Mouse (Mus musculus) urinary bladder, postnatal 36 days (tissue): Measurements from ENCODE around the gene Hsd11b2.
A peak's percentile ranks its signal among the peaks of the same experiment; 100 is the strongest.
"Not testable (repeated sequence)": the region's sequence is repeated elsewhere in the genome, so short reads cannot be mapped to it uniquely, and the experiment has no call there.

Source experiments
- DNase-seq, 2 experiments: peaks; one replicate each; pipeline ENCODE4 v3.0.0; 2022; ENCODE audit warnings: low spot score in 2 of 2, mixed read lengths in 1 of 2

Gene Hsd11b2

GRCm38 (mm10) chr8:105562863-105563262, 44.3 kb downstream of the Hsd11b2 start:
- DNase-seq, result no peak

GRCm38 (mm10) chr8:105563871-105564270, 45.3 kb downstream of the Hsd11b2 start:
- DNase-seq, result no peak

- DNase-seq, result not testable (repeated sequence)
Observed at GRCm38 (mm10) chr8:105564573-105565229, 46.1 kb downstream of the Hsd11b2 start.

- DNase-seq, result peak; percentile 15
Observed at GRCm38 (mm10) chr8:105565401-105565881, 46.9 kb downstream of the Hsd11b2 start.

GRCm38 (mm10) chr8:105565952-105566702, 47.6 kb downstream of the Hsd11b2 start, which contains the start of gene Atp6v0d1:
TSS of gene Atp6v0d1 (minus strand) at chr8:105566047.
- DNase-seq, result peak; percentile 98 to 99

GRCm38 (mm10) chr8:105566703-105567595, 48.4 kb downstream of the Hsd11b2 start:
- DNase-seq, result peak; percentile 16 to 18

GRCm38 (mm10) chr8:105571810-105572209, 53.3 kb downstream of the Hsd11b2 start:
- DNase-seq, result no peak

GRCm38 (mm10) chr8:105573427-105573826, 54.9 kb downstream of the Hsd11b2 start:
- peak in 1 of 2 experiments; percentile 46 for DNase-seq
